Mouse (Mus musculus) kidney, adult 2 months (tissue): Measurements from ENCODE around the gene Serpinb8.

ENCODE experiments used
- CTCF ChIP-seq: fragments of 200-500 bp; conservative IDR thresholded peaks from 2 replicates; pipeline ENCODE4 v1.5.1; 2011; ENCODE audit warnings: low read depth, mild to moderate bottlenecking, control low read depth, low read length, moderate library complexity, mixed read lengths; ENCODE audit not compliant: insufficient read depth, insufficient read length
- POLR2A ChIP-seq: fragments of 200-500 bp; IDR thresholded peaks from one replicate; pipeline ENCODE4 v1.6.1; 2011; ENCODE audit warnings: low read depth, low read length, control low read depth

DNA sequence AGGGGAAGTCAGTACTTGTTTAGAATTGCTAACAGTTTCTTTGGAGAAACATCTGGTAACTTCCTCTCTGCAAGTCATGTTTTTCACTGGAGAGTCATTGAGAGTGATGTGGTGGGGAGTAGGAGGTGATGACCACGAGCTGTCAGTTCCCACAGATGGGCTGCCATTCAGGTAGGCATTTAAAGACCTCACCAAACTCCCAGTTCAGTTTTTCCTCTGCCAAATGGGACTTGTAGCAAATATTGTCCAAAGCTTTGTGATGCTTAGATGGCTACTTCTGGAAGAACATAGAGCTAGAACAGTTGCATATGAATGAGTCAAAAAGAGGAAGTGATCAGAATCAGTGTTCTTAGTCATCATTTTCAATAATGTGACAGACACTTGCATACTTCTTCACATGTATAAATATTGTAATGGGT lies 5.8 kb upstream of the Serpinb8 start:
- no peak for TF ChIP-seq POLR2A
- no peak for TF ChIP-seq CTCF
